Mouse (Mus musculus) adrenal gland, adult 18-20 months (tissue): ENCODE data around the gene St6galnac5. TPM values are rescaled to one million over a fixed set of nuclear protein-coding genes. Genes with fewer than 3 reads are reported as not detected.

Experiments used
- DNase-seq, 2 experiments: peaks; one replicate each; pipeline ENCODE4 v3.0.0; 2021 to 2022; ENCODE audit warnings: low spot score in 2 of 2
- total RNA-seq, 2 experiments: library from RNA; stranded (reverse); gene quantifications; 1 replicate in 1 of 2; 2 replicates in 1 of 2; pipeline ENCODE4 v1.2.3; 2021

Gene St6galnac5
- total RNA-seq, 2 experiments from 2014 or later, result 0.42 to 0.53 TPM

GRCm38 (mm10) chr3:152867654-152868525 lies 114.2 kb downstream of the St6galnac5 start:
- no peak for DNase-seq

GRCm38 (mm10) chr3:152866035-152866965 lies 115.7 kb downstream of the St6galnac5 start:
- no peak for DNase-seq

- DNase-seq, result no peak
Observed at GRCm38 (mm10) chr3:152861978-152862377, 120.1 kb downstream of the St6galnac5 start.

GRCm38 (mm10) chr3:152861450-152861849 lies 120.6 kb downstream of the St6galnac5 start:
- DNase-seq, result no peak

GRCm38 (mm10) chr3:152856095-152856494 lies 126.0 kb downstream of the St6galnac5 start:
- no peak for DNase-seq

GRCm38 (mm10) chr3:152855006-152855614 lies 126.9 kb downstream of the St6galnac5 start:
- DNase-seq, result no peak

GRCm38 (mm10) chr3:152843925-152844324 lies 138.1 kb downstream of the St6galnac5 start:
- DNase-seq, result no peak

GRCm38 (mm10) chr3:152842648-152843047 lies 139.4 kb downstream of the St6galnac5 start:
- DNase-seq, result no peak

- no peak for DNase-seq
Observed at GRCm38 (mm10) chr3:152841264-152841663, 140.8 kb downstream of the St6galnac5 start.

- DNase-seq, result no peak
Observed at GRCm38 (mm10) chr3:152837938-152838337, 144.1 kb downstream of the St6galnac5 start.

GRCm38 (mm10) chr3:152837407-152837806 lies 144.6 kb downstream of the St6galnac5 start:
- no peak for DNase-seq

- no peak for DNase-seq
Observed at GRCm38 (mm10) chr3:152832436-152832835, 149.6 kb downstream of the St6galnac5 start.

- no peak for DNase-seq
Observed at GRCm38 (mm10) chr3:152831974-152832373, 150.1 kb downstream of the St6galnac5 start.

- no peak for DNase-seq
Observed at GRCm38 (mm10) chr3:152831377-152831776, 150.7 kb downstream of the St6galnac5 start.

- peak; percentile 65 to 68 for DNase-seq
Observed at GRCm38 (mm10) chr3:152821202-152821601, 160.8 kb downstream of the St6galnac5 start.

GRCm38 (mm10) chr3:152820406-152820805 lies 161.6 kb downstream of the St6galnac5 start:
- no peak for DNase-seq

GRCm38 (mm10) chr3:152815110-152815509 lies 166.9 kb downstream of the St6galnac5 start:
- DNase-seq, result no peak

GRCm38 (mm10) chr3:152813905-152814304 lies 168.1 kb downstream of the St6galnac5 start:
- no peak for DNase-seq

- DNase-seq, result peak in 1 of 2 experiments; percentile 11
Observed at GRCm38 (mm10) chr3:152799738-152800431, 182.2 kb downstream of the St6galnac5 start.

- DNase-seq, result no peak
Observed at GRCm38 (mm10) chr3:152797354-152797753, 184.7 kb downstream of the St6galnac5 start.

- no peak for DNase-seq
Observed at GRCm38 (mm10) chr3:152796216-152796615, 185.8 kb downstream of the St6galnac5 start.
